Mouse (Mus musculus): ENCODE measurements around the gene Pcnt. TPM values are rescaled to one million over a fixed set of nuclear protein-coding genes. Genes with fewer than 3 reads are reported as not detected.

Pcnt gene
- polyA plus RNA-seq, 1 experiment, result 8.5 TPM

GRCm38 (mm10) chr10:76433925-76434324 is 8.7 kb downstream of the Pcnt start:
- Histone ChIP-seq H3K36me3 (ENCODE audit: control insufficient read depth) (peaks cover 100% of the 10 kb centered on the region), H3K9me3 (ENCODE audit: control insufficient read depth, low read length) (no peaks in the 10 kb centered on the region)

GRCm38 (mm10) chr10:76425674-76426073 is 16.9 kb downstream of the Pcnt start:
- Histone ChIP-seq H3K4me1 (ENCODE audit: control insufficient read depth) (no peaks in the 10 kb centered on the region), H3K4me3 (replicated peaks) (no peak overlapping the region), H3K27me3 (ENCODE audit: control insufficient read depth) (no peaks in the 10 kb centered on the region), H3K36me3 (ENCODE audit: control insufficient read depth) (peaks cover 96% of the 10 kb centered on the region), H3K9me3 (ENCODE audit: control insufficient read depth, low read length) (no peaks in the 10 kb centered on the region)
- TF ChIP-seq GATA1 (IDR thresholded peaks at IDR 0.05; ENCODE audit: low read length) (no peak), TAL1 (IDR thresholded peaks at IDR 0.05; ENCODE audit: low read length) (no peak)

More at GRCm38 (mm10) chr10:76433925-76434324, 8.7 kb downstream of the Pcnt start:
- H3K4me1 ChIP-seq (ENCODE audit: control insufficient read depth), result no peaks in the 10 kb centered on the region; the same call in 1 of the 2 replicates
- TF ChIP-seq GATA1 (IDR thresholded peaks at IDR 0.05; ENCODE audit: low read length), result no peak
- no peak for TF ChIP-seq TAL1 (IDR thresholded peaks at IDR 0.05; ENCODE audit: low read length)
- H3K4me3 ChIP-seq (replicated peaks), result no peak overlapping the region
- H3K27me3 ChIP-seq (ENCODE audit: control insufficient read depth), result no peaks in the 10 kb centered on the region

- Histone ChIP-seq H3K9me3 (ENCODE audit: control insufficient read depth, low read length) (no peaks in the 10 kb centered on the region), H3K36me3 (ENCODE audit: control insufficient read depth) (peaks cover 100% of the 10 kb centered on the region), H3K4me1 (ENCODE audit: control insufficient read depth) (peaks cover 6% of the 10 kb centered on the region), H3K4me3 (replicated peaks) (no peak overlapping the region), H3K27me3 (ENCODE audit: control insufficient read depth) (no peaks in the 10 kb centered on the region)
- no peak for TF ChIP-seq TAL1 (IDR thresholded peaks at IDR 0.05; ENCODE audit: low read length)
- no peak for TF ChIP-seq GATA1 (IDR thresholded peaks at IDR 0.05; ENCODE audit: low read length)
Observed at GRCm38 (mm10) chr10:76416811-76417210, 25.8 kb downstream of the Pcnt start.

DNA sequence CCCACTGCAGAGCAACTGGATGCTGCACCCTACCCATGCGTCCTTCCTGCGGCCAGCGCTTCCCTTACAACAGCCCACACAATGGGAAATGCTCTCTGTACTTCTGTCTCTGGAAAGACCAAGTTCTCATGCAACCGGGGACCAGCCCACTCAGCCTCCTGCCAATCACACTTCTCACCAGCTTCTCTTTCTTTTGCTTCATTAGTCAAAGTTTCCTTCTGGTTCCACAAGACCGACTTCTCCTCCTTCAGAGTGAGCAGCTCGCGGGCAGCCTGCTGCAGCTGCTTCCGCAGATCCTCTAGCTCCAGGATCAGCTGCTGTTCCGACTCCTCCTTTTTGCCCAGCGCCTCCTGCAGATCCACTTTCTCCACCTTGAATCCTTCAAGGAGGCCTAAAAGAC is 34.1 kb downstream of the Pcnt start:
- H3K27me3 ChIP-seq (ENCODE audit: control insufficient read depth), result no peaks in the 10 kb centered on the region
- TF ChIP-seq TAL1 (IDR thresholded peaks at IDR 0.05; ENCODE audit: low read length) (no peak), GATA1 (IDR thresholded peaks at IDR 0.05; ENCODE audit: low read length) (no peak)
- peaks cover 99% of the 10 kb centered on the region for H3K36me3 ChIP-seq (ENCODE audit: control insufficient read depth)
- H3K4me3 ChIP-seq (replicated peaks), result no peak overlapping the region
- H3K9me3 ChIP-seq (ENCODE audit: control insufficient read depth, low read length), result no peaks in the 10 kb centered on the region
- no peaks in the 10 kb centered on the region for H3K4me1 ChIP-seq (ENCODE audit: control insufficient read depth)

GRCm38 (mm10) chr10:76392596-76392995 is 50.0 kb downstream of the Pcnt start:
- Histone ChIP-seq H3K36me3 (ENCODE audit: control insufficient read depth) (peaks cover 93% of the 10 kb centered on the region), H3K4me3 (replicated peaks) (no peak overlapping the region), H3K27me3 (ENCODE audit: control insufficient read depth) (no peaks in the 10 kb centered on the region), H3K9me3 (ENCODE audit: control insufficient read depth, low read length) (peaks cover 6% of the 10 kb centered on the region), H3K4me1 (ENCODE audit: control insufficient read depth) (no peaks in the 10 kb centered on the region; the same call in 1 of the 2 replicates)
- TF ChIP-seq GATA1 (IDR thresholded peaks at IDR 0.05; ENCODE audit: low read length) (no peak), TAL1 (IDR thresholded peaks at IDR 0.05; ENCODE audit: low read length) (no peak)

GRCm38 (mm10) chr10:76391786-76392185 is 50.8 kb downstream of the Pcnt start:
- H3K9me3 ChIP-seq (ENCODE audit: control insufficient read depth, low read length), result peaks cover 6% of the 10 kb centered on the region
- TF ChIP-seq GATA1 (IDR thresholded peaks at IDR 0.05; ENCODE audit: low read length) (no peak), TAL1 (IDR thresholded peaks at IDR 0.05; ENCODE audit: low read length) (no peak)
- H3K36me3 ChIP-seq (ENCODE audit: control insufficient read depth), result peaks cover 92% of the 10 kb centered on the region

DNA sequence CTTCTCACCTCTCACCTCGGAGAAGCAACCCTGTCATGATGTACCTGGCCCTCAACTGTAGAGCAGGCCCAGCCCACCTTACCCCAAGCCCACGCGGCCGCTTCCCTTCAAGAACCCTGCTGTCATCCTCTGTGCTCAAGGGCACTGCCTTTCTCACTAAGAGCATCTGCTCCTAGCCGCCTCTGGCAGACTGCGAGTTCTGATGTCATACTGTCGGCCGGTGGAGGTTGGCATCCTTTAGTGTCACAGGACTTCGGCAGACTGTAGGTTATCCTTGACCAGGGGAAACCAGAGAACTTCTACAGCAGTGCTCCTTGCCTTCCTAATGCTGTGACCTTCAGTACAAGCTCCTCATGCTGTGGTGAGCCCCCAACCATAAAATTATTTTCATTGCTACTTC is 51.4 kb downstream of the Pcnt start:
- peaks cover 6% of the 10 kb centered on the region for H3K9me3 ChIP-seq (ENCODE audit: control insufficient read depth, low read length)
- H3K27me3 ChIP-seq (ENCODE audit: control insufficient read depth), result no peaks in the 10 kb centered on the region
- H3K36me3 ChIP-seq (ENCODE audit: control insufficient read depth), result peaks cover 92% of the 10 kb centered on the region
- TF ChIP-seq TAL1 (IDR thresholded peaks at IDR 0.05; ENCODE audit: low read length), result no peak
- TF ChIP-seq GATA1 (IDR thresholded peaks at IDR 0.05; ENCODE audit: low read length), result no peak
- no peak overlapping the region for H3K4me3 ChIP-seq (replicated peaks)
- H3K4me1 ChIP-seq (ENCODE audit: control insufficient read depth), result no peaks in the 10 kb centered on the region; the same call in 1 of the 2 replicates

More at GRCm38 (mm10) chr10:76391786-76392185, 50.8 kb downstream of the Pcnt start:
- no peaks in the 10 kb centered on the region; the same call in 1 of the 2 replicates for H3K4me1 ChIP-seq (ENCODE audit: control insufficient read depth)
- H3K4me3 ChIP-seq (replicated peaks), result no peak overlapping the region
- H3K27me3 ChIP-seq (ENCODE audit: control insufficient read depth), result no peaks in the 10 kb centered on the region

DNA sequence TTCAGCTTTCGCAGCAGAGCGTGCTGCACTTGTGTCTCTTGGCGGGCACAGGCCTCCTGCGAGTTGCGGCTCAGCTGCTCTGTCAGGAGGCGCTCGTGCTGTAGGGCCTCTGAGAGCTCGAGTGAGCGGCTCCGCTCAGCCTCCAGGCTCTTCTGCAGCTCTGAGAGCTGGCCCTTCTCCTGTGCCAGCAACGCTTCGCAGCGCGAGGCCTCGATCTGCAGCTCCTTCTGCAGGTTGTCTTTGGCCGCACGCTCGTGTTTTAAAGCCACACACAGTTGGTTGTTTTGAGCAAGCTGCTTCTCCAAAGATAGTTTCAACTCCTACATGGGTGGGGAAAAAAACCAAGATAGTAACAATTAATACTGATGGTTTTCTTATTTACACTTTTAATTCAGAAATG is 67.6 kb downstream of the Pcnt start:
- no peaks in the 10 kb centered on the region for H3K9me3 ChIP-seq (ENCODE audit: control insufficient read depth, low read length)
- no peaks in the 10 kb centered on the region for H3K27me3 ChIP-seq (ENCODE audit: control insufficient read depth)
- H3K36me3 ChIP-seq (ENCODE audit: control insufficient read depth), result peaks cover 98% of the 10 kb centered on the region
- H3K4me3 ChIP-seq (replicated peaks), result no peak overlapping the region
- no peaks in the 10 kb centered on the region for H3K4me1 ChIP-seq (ENCODE audit: control insufficient read depth)
- TF ChIP-seq TAL1 (IDR thresholded peaks at IDR 0.05; ENCODE audit: low read length) (no peak), GATA1 (IDR thresholded peaks at IDR 0.05; ENCODE audit: low read length) (no peak)

- Histone ChIP-seq H3K9me3 (ENCODE audit: control insufficient read depth, low read length) (no peaks in the 10 kb centered on the region), H3K4me3 (replicated peaks) (no peak overlapping the region), H3K27me3 (ENCODE audit: control insufficient read depth) (no peaks in the 10 kb centered on the region), H3K4me1 (ENCODE audit: control insufficient read depth) (no peaks in the 10 kb centered on the region), H3K36me3 (ENCODE audit: control insufficient read depth) (peaks cover 98% of the 10 kb centered on the region)
- no peak for TF ChIP-seq GATA1 (IDR thresholded peaks at IDR 0.05; ENCODE audit: low read length)
- no peak for TF ChIP-seq TAL1 (IDR thresholded peaks at IDR 0.05; ENCODE audit: low read length)
Observed at GRCm38 (mm10) chr10:76371736-76372135, 70.8 kb downstream of the Pcnt start.

GRCm38 (mm10) chr10:76368766-76369165 is 73.8 kb downstream of the Pcnt start:
- TF ChIP-seq TAL1 (IDR thresholded peaks at IDR 0.05; ENCODE audit: low read length), result no peak
- H3K36me3 ChIP-seq (ENCODE audit: control insufficient read depth), result peaks cover 97% of the 10 kb centered on the region

More at GRCm38 (mm10) chr10:76368766-76369165, 73.8 kb downstream of the Pcnt start:
- H3K9me3 ChIP-seq (ENCODE audit: control insufficient read depth, low read length), result no peaks in the 10 kb centered on the region
- no peak overlapping the region for H3K4me3 ChIP-seq (replicated peaks)
- H3K4me1 ChIP-seq (ENCODE audit: control insufficient read depth), result no peaks in the 10 kb centered on the region
- H3K27me3 ChIP-seq (ENCODE audit: control insufficient read depth), result no peaks in the 10 kb centered on the region

Data from erythroblast, embryonic 14.5 days (primary cell).